9 mouse cellular contexts compared by ENCODE assay signal in the genomic region with DNA sequence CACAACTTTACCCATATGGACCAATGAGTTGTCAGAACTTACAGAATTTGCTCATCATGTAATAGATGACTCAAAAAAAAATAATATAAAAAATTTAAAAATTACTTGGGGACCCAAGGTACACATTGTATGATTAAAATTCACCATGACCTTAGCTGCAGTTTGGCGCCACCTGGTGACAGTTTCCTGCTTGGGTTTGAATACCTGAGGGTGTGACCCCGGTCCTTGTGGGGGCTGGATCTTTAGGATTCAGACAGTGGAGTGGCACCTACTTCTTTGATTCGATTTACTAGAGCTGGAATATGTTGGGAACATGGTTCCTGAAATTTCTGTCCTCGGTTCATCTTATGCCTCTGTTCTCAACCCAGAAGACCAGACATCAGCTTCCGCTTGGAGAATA.
DNase-seq lines count a peak whose midpoint lies in the region; ATAC-seq and TF ChIP-seq lines count a peak whose summit lies in the region.
"Had no signal": no experiment of that assay in that cellular context is flagged by ENCODE, and none has a peak within 500 bp of the region (broad histone marks: within the 10 kb centered on the region; RNA-seq: fewer than 3 reads in every experiment).

No protein-coding gene starts in this region.

- H3K27ac ChIP-seq in layer of hippocampus, adult 2 months: no peak overlapping the region
- H3K27ac ChIP-seq in hindbrain, postnatal 0 days: no peak overlapping the region

- TF ChIP-seq CTCF in layer of hippocampus, adult 2 months (conservative IDR thresholded peaks at IDR 0.05): peak; percentile 78
- TF ChIP-seq CTCF in hindbrain, postnatal 0 days (IDR thresholded peaks at IDR 0.05; ENCODE audit: low read depth): no peak

- no peaks in the 10 kb centered on the region for H3K36me3 ChIP-seq in hindbrain, postnatal 0 days (ENCODE audit: insufficient read depth, low read length)

- H3K9me3 ChIP-seq in hindbrain, postnatal 0 days (ENCODE audit: low read length): no peaks in the 10 kb centered on the region

- H3K4me1 ChIP-seq in hindbrain, postnatal 0 days (ENCODE audit: insufficient read depth, low read length): no peaks in the 10 kb centered on the region

- no peak overlapping the region for H3K4me3 ChIP-seq in layer of hippocampus, adult 2 months
- H3K4me3 ChIP-seq in hindbrain, postnatal 0 days (ENCODE audit: low read length): no peak overlapping the region
- H3K4me3 ChIP-seq: erythroblast, embryonic 14.5 days had no signal

- H3K27me3 ChIP-seq in hindbrain, postnatal 0 days (ENCODE audit: insufficient read depth, low read length): no peaks in the 10 kb centered on the region

- H3K9ac ChIP-seq in hindbrain, postnatal 0 days (replicated peaks; ENCODE audit: low read length): no peak overlapping the region

- ATAC-seq in hindbrain, postnatal 0 days: no peak

- peak; percentile 2 to 7 for DNase-seq in cerebellum, adult 18-20 months
- no peak for DNase-seq in cerebellum, adult 11-12 months
- DNase-seq in layer of hippocampus, adult 2 months (ENCODE audit: low spot score in 2 of 2): peak in 1 of 2 experiments; percentile 42
- no peak for DNase-seq in layer of hippocampus, adult 9-11 months
- peak; percentile 52 for DNase-seq in A20 (ENCODE audit: low read depth, low spot score)
- peak; percentile 14 for DNase-seq in c-Kit-positive CD71-positive TER-119-negative erythroid progenitor cells, embryonic 14.5 days (ENCODE audit: low read depth)
- no peak for DNase-seq in frontal cortex, postnatal 25 days (ENCODE audit: low spot score in 2 of 2)
- no peak for DNase-seq in hindbrain, postnatal 0 days (ENCODE audit: low spot score)

- H3K4me2 ChIP-seq in hindbrain, postnatal 0 days (ENCODE audit: low read depth, low read length): no peak overlapping the region

- 71% methylated on average over 5 of the region's 5 CpGs for WGBS in hindbrain, postnatal 0 days

Comparison
In these comparisons a context has a peak if more than half of its experiments do, and no peak if none do; other contexts are left out.
1. DNase-seq: peak in cerebellum, adult 18-20 months (2 of 2), A20 (single experiment) and c-Kit-positive CD71-positive TER-119-negative erythroid progenitor cells, embryonic 14.5 days (single experiment); none in cerebellum, adult 11-12 months (single experiment), layer of hippocampus, adult 9-11 months (single experiment), frontal cortex, postnatal 25 days (0 of 2) and hindbrain, postnatal 0 days (single experiment).